Mouse (Mus musculus): ENCODE measurements around the gene Lrrc51. TPM values are rescaled to one million over a fixed set of nuclear protein-coding genes. Genes with fewer than 3 reads are reported as not detected.

Lrrc51 gene
- polyA plus RNA-seq, 1 experiment from 2014 or later: 9.6 TPM

- Histone ChIP-seq H3K4me1 (replicated peaks; ENCODE audit: control insufficient read depth, insufficient read depth, low read length) (peaks cover 20% of the 10 kb centered on the region), H3K9me3 (ENCODE audit: control insufficient read depth, low read length) (no peaks in the 10 kb centered on the region), H3K27me3 (replicated peaks; ENCODE audit: control insufficient read depth, insufficient read depth, low read length) (no peaks in the 10 kb centered on the region), H3K4me3 (replicated peaks; ENCODE audit: low read length) (no peak overlapping the region), H3K4me2 (ENCODE audit: low read length) (no peak overlapping the region), H3K27ac (ENCODE audit: low read length) (no peak overlapping the region), H3K9ac (replicated peaks; ENCODE audit: low read depth, low read length) (no peak overlapping the region), H3K36me3 (ENCODE audit: control insufficient read depth, insufficient read depth) (no peaks in the 10 kb centered on the region)
- WGBS: 91% methylated on average over 1 of the region's 1 CpGs
- no peak for ATAC-seq
Observed at GRCm38 (mm10) chr7:101967256-101967655, 33.6 kb upstream of the Lrrc51 start.

- H3K27me3 ChIP-seq (replicated peaks; ENCODE audit: control insufficient read depth, insufficient read depth, low read length): no peaks in the 10 kb centered on the region
- no peak overlapping the region for H3K4me2 ChIP-seq (ENCODE audit: low read length)
- no peaks in the 10 kb centered on the region for H3K9me3 ChIP-seq (ENCODE audit: control insufficient read depth, low read length)
- no peak overlapping the region for H3K27ac ChIP-seq (ENCODE audit: low read length)
- no peak overlapping the region for H3K9ac ChIP-seq (replicated peaks; ENCODE audit: low read depth, low read length)
- no peak for ATAC-seq
- H3K36me3 ChIP-seq (ENCODE audit: control insufficient read depth, insufficient read depth): no peaks in the 10 kb centered on the region
- H3K4me3 ChIP-seq (replicated peaks; ENCODE audit: low read length): no peak overlapping the region
- peaks cover 9% of the 10 kb centered on the region for H3K4me1 ChIP-seq (replicated peaks; ENCODE audit: control insufficient read depth, insufficient read depth, low read length)
- WGBS: 77% methylated on average over 2 of the region's 2 CpGs
Observed at GRCm38 (mm10) chr7:101965606-101966005, 31.9 kb upstream of the Lrrc51 start.

GRCm38 (mm10) chr7:101964551-101964950, 30.9 kb upstream of the Lrrc51 start:
- H3K27me3 ChIP-seq (replicated peaks; ENCODE audit: control insufficient read depth, insufficient read depth, low read length): no peaks in the 10 kb centered on the region
- H3K9me3 ChIP-seq (ENCODE audit: control insufficient read depth, low read length): no peaks in the 10 kb centered on the region
- WGBS: 89% methylated on average over 4 of the region's 4 CpGs
- H3K36me3 ChIP-seq (ENCODE audit: control insufficient read depth, insufficient read depth): no peaks in the 10 kb centered on the region
- no peak overlapping the region for H3K4me2 ChIP-seq (ENCODE audit: low read length)
- no peak overlapping the region for H3K4me3 ChIP-seq (replicated peaks; ENCODE audit: low read length)
- no peak overlapping the region for H3K9ac ChIP-seq (replicated peaks; ENCODE audit: low read depth, low read length)
- peaks cover 9% of the 10 kb centered on the region for H3K4me1 ChIP-seq (replicated peaks; ENCODE audit: control insufficient read depth, insufficient read depth, low read length)
- no peak for ATAC-seq
- no peak overlapping the region for H3K27ac ChIP-seq (ENCODE audit: low read length)

- WGBS: 97% methylated on average over 2 of the region's 2 CpGs
- H3K27me3 ChIP-seq (replicated peaks; ENCODE audit: control insufficient read depth, insufficient read depth, low read length): no peaks in the 10 kb centered on the region
- no peaks in the 10 kb centered on the region for H3K36me3 ChIP-seq (ENCODE audit: control insufficient read depth, insufficient read depth)
- H3K4me3 ChIP-seq (replicated peaks; ENCODE audit: low read length): no peak overlapping the region
- no peak overlapping the region for H3K27ac ChIP-seq (ENCODE audit: low read length)
- no peak overlapping the region for H3K4me2 ChIP-seq (ENCODE audit: low read length)
- peaks cover 4% of the 10 kb centered on the region for H3K4me1 ChIP-seq (replicated peaks; ENCODE audit: control insufficient read depth, insufficient read depth, low read length)
- H3K9ac ChIP-seq (replicated peaks; ENCODE audit: low read depth, low read length): no peak overlapping the region
- H3K9me3 ChIP-seq (ENCODE audit: control insufficient read depth, low read length): no peaks in the 10 kb centered on the region
- ATAC-seq: no peak
Observed at GRCm38 (mm10) chr7:101963621-101964020, 29.9 kb upstream of the Lrrc51 start.

- Histone ChIP-seq H3K9ac (replicated peaks; ENCODE audit: low read depth, low read length) (no peak overlapping the region), H3K4me1 (replicated peaks; ENCODE audit: control insufficient read depth, insufficient read depth, low read length) (peaks cover 3% of the 10 kb centered on the region; the same call in 1 of the 2 replicates), H3K27me3 (replicated peaks; ENCODE audit: control insufficient read depth, insufficient read depth, low read length) (no peaks in the 10 kb centered on the region), H3K9me3 (ENCODE audit: control insufficient read depth, low read length) (no peaks in the 10 kb centered on the region), H3K4me3 (replicated peaks; ENCODE audit: low read length) (no peak overlapping the region), H3K27ac (ENCODE audit: low read length) (no peak overlapping the region), H3K4me2 (ENCODE audit: low read length) (no peak overlapping the region), H3K36me3 (ENCODE audit: control insufficient read depth, insufficient read depth) (no peaks in the 10 kb centered on the region)
- WGBS: 88% methylated on average over 2 of the region's 2 CpGs
- ATAC-seq: no peak
Observed at GRCm38 (mm10) chr7:101962829-101963228, 29.1 kb upstream of the Lrrc51 start.

GRCm38 (mm10) chr7:101956911-101957310, 23.2 kb upstream of the Lrrc51 start:
- no peaks in the 10 kb centered on the region for H3K36me3 ChIP-seq (ENCODE audit: control insufficient read depth, insufficient read depth)
- H3K27ac ChIP-seq (ENCODE audit: low read length): no peak overlapping the region
- H3K9ac ChIP-seq (replicated peaks; ENCODE audit: low read depth, low read length): no peak overlapping the region
- no peak overlapping the region for H3K4me3 ChIP-seq (replicated peaks; ENCODE audit: low read length)
- no peak for ATAC-seq
- H3K27me3 ChIP-seq (replicated peaks; ENCODE audit: control insufficient read depth, insufficient read depth, low read length): no peaks in the 10 kb centered on the region
- 90% methylated on average over 5 of the region's 5 CpGs for WGBS
- no peak overlapping the region for H3K4me2 ChIP-seq (ENCODE audit: low read length)
- H3K9me3 ChIP-seq (ENCODE audit: control insufficient read depth, low read length): no peaks in the 10 kb centered on the region
- no peaks in the 10 kb centered on the region for H3K4me1 ChIP-seq (replicated peaks; ENCODE audit: control insufficient read depth, insufficient read depth, low read length)

- 91% methylated on average over 1 of the region's 1 CpGs for WGBS
- ATAC-seq: no peak
Observed at GRCm38 (mm10) chr7:101956481-101956880, 22.8 kb upstream of the Lrrc51 start.

GRCm38 (mm10) chr7:101955862-101956261, 22.2 kb upstream of the Lrrc51 start:
- Histone ChIP-seq H3K27ac (ENCODE audit: low read length) (no peak overlapping the region), H3K36me3 (ENCODE audit: control insufficient read depth, insufficient read depth) (no peaks in the 10 kb centered on the region), H3K4me1 (replicated peaks; ENCODE audit: control insufficient read depth, insufficient read depth, low read length) (no peaks in the 10 kb centered on the region), H3K9me3 (ENCODE audit: control insufficient read depth, low read length) (no peaks in the 10 kb centered on the region), H3K9ac (replicated peaks; ENCODE audit: low read depth, low read length) (no peak overlapping the region), H3K4me2 (ENCODE audit: low read length) (no peak overlapping the region), H3K4me3 (replicated peaks; ENCODE audit: low read length) (no peak overlapping the region), H3K27me3 (replicated peaks; ENCODE audit: control insufficient read depth, insufficient read depth, low read length) (no peaks in the 10 kb centered on the region)
- WGBS: 64% methylated on average over 4 of the region's 4 CpGs
- no peak for ATAC-seq

More at GRCm38 (mm10) chr7:101956481-101956880, 22.8 kb upstream of the Lrrc51 start:
- Histone ChIP-seq H3K9ac (replicated peaks; ENCODE audit: low read depth, low read length) (no peak overlapping the region), H3K9me3 (ENCODE audit: control insufficient read depth, low read length) (no peaks in the 10 kb centered on the region), H3K27me3 (replicated peaks; ENCODE audit: control insufficient read depth, insufficient read depth, low read length) (no peaks in the 10 kb centered on the region), H3K36me3 (ENCODE audit: control insufficient read depth, insufficient read depth) (no peaks in the 10 kb centered on the region), H3K4me3 (replicated peaks; ENCODE audit: low read length) (no peak overlapping the region), H3K27ac (ENCODE audit: low read length) (no peak overlapping the region), H3K4me2 (ENCODE audit: low read length) (no peak overlapping the region), H3K4me1 (replicated peaks; ENCODE audit: control insufficient read depth, insufficient read depth, low read length) (no peaks in the 10 kb centered on the region)

- Histone ChIP-seq H3K9ac (replicated peaks; ENCODE audit: low read depth, low read length) (no peak overlapping the region), H3K4me1 (replicated peaks; ENCODE audit: control insufficient read depth, insufficient read depth, low read length) (no peaks in the 10 kb centered on the region), H3K36me3 (ENCODE audit: control insufficient read depth, insufficient read depth) (no peaks in the 10 kb centered on the region), H3K4me3 (replicated peaks; ENCODE audit: low read length) (no peak overlapping the region), H3K27me3 (replicated peaks; ENCODE audit: control insufficient read depth, insufficient read depth, low read length) (no peaks in the 10 kb centered on the region), H3K4me2 (ENCODE audit: low read length) (no peak overlapping the region), H3K9me3 (ENCODE audit: control insufficient read depth, low read length) (no peaks in the 10 kb centered on the region), H3K27ac (ENCODE audit: low read length) (no peak overlapping the region)
- no peak for ATAC-seq
- WGBS: 93% methylated on average over 2 of the region's 2 CpGs
Observed at GRCm38 (mm10) chr7:101955276-101955675, 21.6 kb upstream of the Lrrc51 start.

GRCm38 (mm10) chr7:101954163-101954562, 20.5 kb upstream of the Lrrc51 start:
- H3K9me3 ChIP-seq (ENCODE audit: control insufficient read depth, low read length): no peaks in the 10 kb centered on the region
- no peak overlapping the region for H3K4me2 ChIP-seq (ENCODE audit: low read length)
- no peaks in the 10 kb centered on the region for H3K4me1 ChIP-seq (replicated peaks; ENCODE audit: control insufficient read depth, insufficient read depth, low read length)
- H3K36me3 ChIP-seq (ENCODE audit: control insufficient read depth, insufficient read depth): no peaks in the 10 kb centered on the region
- no peaks in the 10 kb centered on the region for H3K27me3 ChIP-seq (replicated peaks; ENCODE audit: control insufficient read depth, insufficient read depth, low read length)
- no peak overlapping the region for H3K9ac ChIP-seq (replicated peaks; ENCODE audit: low read depth, low read length)
- WGBS: 95% methylated on average over 2 of the region's 2 CpGs
- no peak for ATAC-seq
- H3K4me3 ChIP-seq (replicated peaks; ENCODE audit: low read length): no peak overlapping the region
- no peak overlapping the region for H3K27ac ChIP-seq (ENCODE audit: low read length)

All from forebrain, embryonic 16.5 days (tissue).